Mouse (Mus musculus) midbrain, embryonic 10.5 days (tissue): ENCODE measurements around the gene Cap1. TPM values are rescaled to one million over a fixed set of nuclear protein-coding genes. Genes with fewer than 3 reads are reported as not detected.

Experiments
- DNase-seq: peaks from one replicate; pipeline ENCODE4 v3.0.0-alpha.2; 2017; ENCODE audit warnings: low spot score
- H3K27ac ChIP-seq: fragments of 300-500 bp; sonication (generic); replicated peaks from 2 replicates; pipeline ENCODE4 v1.5.1; 2016; ENCODE audit warnings: mild to moderate bottlenecking
- H3K27me3 ChIP-seq: fragments of 300-500 bp; sonication (generic); 2 replicates; pipeline ENCODE4 v1.6.1; 2016; ENCODE audit warnings: low read depth, mild to moderate bottlenecking; ENCODE audit not compliant: poor library complexity, severe bottlenecking
- H3K36me3 ChIP-seq: fragments of 300-500 bp; sonication (generic); 2 replicates; pipeline ENCODE4 v1.6.1; 2016; ENCODE audit warnings: mild to moderate bottlenecking, moderate library complexity
- H3K4me1 ChIP-seq: fragments of 300-500 bp; sonication (generic); 2 replicates; pipeline ENCODE4 v1.6.1; 2016
- H3K4me3 ChIP-seq: fragments of 300-500 bp; sonication (generic); 2 replicates; pipeline ENCODE4 v1.5.1; 2016; ENCODE audit warnings: mild to moderate bottlenecking, moderate library complexity
- H3K9me3 ChIP-seq: fragments of 300-500 bp; sonication (generic); replicated peaks from 2 replicates; pipeline ENCODE4 v1.6.1; 2016; ENCODE audit warnings: mild to moderate bottlenecking
- WGBS: fragments of 180-500 bp; shearing (Covaris S2); methylation state at CpG from one replicate; pipeline ENCODE4 v1.1.7; 2016; 5-methylcytosine and 5-hydroxymethylcytosine counted together
- polyA plus RNA-seq: library from polyadenylated mRNA; unstranded; fragments of >200 nt; fragmentation: Nextera tagmentation; extraction: Ambion mirVana; gene quantifications from 2 replicates; pipeline ENCODE4 v1.2.1, GENCODE M21; 2016

Cap1 gene
- polyA plus RNA-seq, 1 experiment from 2014 or later: 69.4 TPM

DNA sequence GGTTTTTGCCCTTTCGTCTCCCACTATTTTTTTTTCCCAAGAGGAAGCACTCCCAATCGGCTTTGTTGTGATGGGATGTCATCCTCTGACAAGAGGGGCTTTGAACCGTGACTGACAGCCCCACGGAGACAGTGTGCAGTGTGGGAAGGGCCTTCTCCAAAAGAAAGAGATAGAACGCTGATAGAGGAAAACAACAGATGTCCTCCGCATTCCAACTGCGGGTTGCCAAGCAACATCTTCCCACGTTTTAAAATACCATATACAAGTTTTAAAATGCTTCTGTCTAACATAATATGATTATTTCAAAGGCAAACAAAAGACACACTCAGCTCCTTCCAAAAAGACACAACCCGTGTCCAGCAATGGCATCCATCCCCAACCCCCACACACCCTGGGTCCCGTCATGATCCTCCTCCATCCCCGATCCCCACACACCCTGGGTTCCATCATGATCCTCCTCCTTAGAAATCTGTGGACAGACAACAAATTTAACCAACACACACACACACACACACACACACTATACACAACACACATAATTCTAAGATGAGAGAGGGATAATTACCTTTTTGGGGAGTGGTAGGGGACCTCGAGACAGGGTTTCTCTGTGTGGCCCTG lies 23.8 kb upstream of the Cap1 start:
- Histone ChIP-seq H3K27me3 (no peaks in the 10 kb centered on the region), H3K4me1 (peaks cover 17% of the 10 kb centered on the region), H3K36me3 (no peaks in the 10 kb centered on the region), H3K9me3 (peaks cover 7% of the 10 kb centered on the region; the same call in 1 of the 2 replicates), H3K27ac (peak overlapping the region; percentile 78), H3K4me3 (peak overlapping the region; percentile 5)
- peak; percentile 74 for DNase-seq
- WGBS: 22% methylated on average over 12 of the region's 12 CpGs

DNA sequence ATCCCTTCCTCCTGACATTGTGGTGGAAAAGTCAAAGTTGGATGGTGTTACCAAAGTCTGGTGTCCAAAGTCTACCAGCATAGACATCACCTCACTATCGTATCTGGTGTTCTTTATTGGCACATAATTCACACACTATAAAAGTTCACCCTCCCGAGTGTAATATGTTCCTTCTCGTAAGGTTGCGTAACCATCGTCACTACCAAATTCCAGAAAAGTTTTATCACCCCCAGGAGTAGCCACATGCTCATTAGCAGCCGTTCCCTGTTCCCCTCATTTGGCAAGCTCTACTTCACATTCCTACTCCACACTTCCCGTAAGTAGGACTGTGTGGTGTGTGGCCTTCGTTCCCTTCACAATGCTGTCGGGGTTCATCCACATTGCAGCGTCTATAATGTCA lies 19.5 kb upstream of the Cap1 start:
- no peaks in the 10 kb centered on the region for H3K36me3 ChIP-seq
- peaks cover 17% of the 10 kb centered on the region for H3K4me1 ChIP-seq
- no peak overlapping the region for H3K27ac ChIP-seq
- H3K9me3 ChIP-seq: no peaks in the 10 kb centered on the region
- H3K4me3 ChIP-seq: no peak overlapping the region
- 93% methylated on average over 10 of the region's 10 CpGs for WGBS
- DNase-seq: no peak
- H3K27me3 ChIP-seq: no peaks in the 10 kb centered on the region

DNA sequence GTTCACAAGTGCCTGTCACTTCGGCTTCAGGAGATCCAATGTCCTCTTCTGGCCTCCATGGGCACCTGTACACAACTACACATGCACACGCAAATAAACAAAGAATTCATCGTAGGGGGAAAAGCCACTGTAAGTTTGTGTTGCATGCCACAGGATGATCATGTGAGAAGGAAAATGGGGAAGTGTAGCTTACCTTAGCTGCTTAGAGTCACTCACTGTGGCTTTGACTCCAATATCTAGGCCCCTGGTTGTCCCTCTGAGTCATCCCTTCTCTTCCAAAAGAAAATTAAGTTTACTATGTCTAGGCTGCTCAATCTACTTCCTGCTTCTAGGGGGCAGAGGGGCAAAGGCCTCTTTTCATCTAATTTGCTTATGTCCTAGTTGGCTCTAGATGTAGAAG lies 17.9 kb upstream of the Cap1 start:
- H3K9me3 ChIP-seq: no peaks in the 10 kb centered on the region
- WGBS: 95% methylated on average over 3 of the region's 3 CpGs
- H3K36me3 ChIP-seq: no peaks in the 10 kb centered on the region
- DNase-seq: no peak
- no peak overlapping the region for H3K4me3 ChIP-seq
- H3K4me1 ChIP-seq: peaks cover 3% of the 10 kb centered on the region
- no peak overlapping the region for H3K27ac ChIP-seq
- no peaks in the 10 kb centered on the region for H3K27me3 ChIP-seq

DNA sequence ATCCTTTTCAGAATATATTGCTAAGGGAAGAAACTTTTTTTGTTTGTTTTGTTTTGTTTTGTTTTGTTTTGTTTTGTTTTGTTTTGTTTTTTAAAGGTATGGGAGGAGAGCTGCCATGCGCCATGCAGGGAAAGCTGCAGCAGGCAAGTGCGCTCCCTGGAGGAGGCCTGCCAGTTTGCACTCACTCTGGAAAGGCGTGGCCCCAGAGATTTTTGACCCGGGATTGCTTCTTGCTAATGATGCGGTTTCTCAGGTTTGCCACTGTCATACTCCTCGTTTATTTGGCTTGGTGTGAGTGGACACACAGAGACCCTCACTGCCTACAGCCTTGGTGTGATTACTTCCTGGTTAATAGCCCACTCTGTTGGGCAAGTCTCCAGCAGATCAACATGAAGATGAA lies 16.3 kb upstream of the Cap1 start:
- Histone ChIP-seq H3K27me3 (no peaks in the 10 kb centered on the region), H3K36me3 (no peaks in the 10 kb centered on the region), H3K27ac (no peak overlapping the region), H3K4me3 (no peak overlapping the region), H3K9me3 (no peaks in the 10 kb centered on the region), H3K4me1 (no peaks in the 10 kb centered on the region)
- 30% methylated on average over 6 of the region's 6 CpGs for WGBS
- DNase-seq: no peak

DNA sequence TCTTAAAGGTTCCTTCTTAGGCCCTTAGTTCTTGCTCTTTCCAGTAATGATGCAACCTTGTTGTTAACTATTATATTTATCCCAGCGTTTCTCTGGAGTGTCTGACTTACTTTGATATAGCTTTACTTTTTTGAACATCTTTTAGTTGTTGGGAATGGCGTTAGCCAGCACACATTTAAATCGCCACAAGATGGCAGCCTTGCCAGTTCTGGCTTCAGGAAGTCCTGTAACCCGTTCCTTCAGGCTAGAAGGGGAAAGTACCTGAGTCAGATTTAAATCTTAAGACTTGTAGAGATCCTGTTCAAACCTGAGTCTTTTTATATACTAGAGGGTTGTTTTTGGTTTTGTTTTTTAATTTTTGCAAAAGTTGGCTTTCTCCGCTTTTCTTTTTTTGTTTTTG lies 12.5 kb upstream of the Cap1 start:
- peak; percentile 61 for DNase-seq
- Histone ChIP-seq H3K4me1 (no peaks in the 10 kb centered on the region), H3K27ac (no peak overlapping the region), H3K27me3 (no peaks in the 10 kb centered on the region), H3K9me3 (peaks cover 2% of the 10 kb centered on the region; the same call in 1 of the 2 replicates), H3K36me3 (no peaks in the 10 kb centered on the region), H3K4me3 (no peak overlapping the region)
- 11% methylated on average over 5 of the region's 5 CpGs for WGBS

DNA sequence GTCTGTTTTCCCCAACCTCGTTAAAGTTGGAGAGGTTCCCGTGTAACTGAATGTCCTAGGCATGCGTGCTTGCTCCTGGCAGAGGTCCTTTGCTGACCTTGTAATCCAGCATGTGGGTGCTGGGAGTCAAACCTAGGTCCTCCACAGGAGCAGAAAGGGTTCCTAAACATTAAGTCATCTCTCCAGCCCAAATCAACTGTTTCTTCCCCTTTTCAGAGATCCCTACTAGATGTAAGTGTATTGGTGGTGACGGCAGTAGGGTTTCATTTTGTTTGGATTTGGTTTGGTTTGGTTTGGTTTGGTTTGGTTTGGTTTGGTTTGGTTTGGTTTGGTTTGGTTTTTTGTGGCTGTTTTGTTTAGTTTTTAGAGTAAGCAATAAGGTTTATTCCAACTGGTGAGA lies 11.9 kb upstream of the Cap1 start:
- Histone ChIP-seq H3K27ac (no peak overlapping the region), H3K27me3 (no peaks in the 10 kb centered on the region), H3K4me1 (no peaks in the 10 kb centered on the region), H3K9me3 (peaks cover 2% of the 10 kb centered on the region; the same call in 1 of the 2 replicates), H3K36me3 (no peaks in the 10 kb centered on the region), H3K4me3 (no peak overlapping the region)
- DNase-seq: no peak
- 86% methylated on average over 4 of the region's 4 CpGs for WGBS

DNA sequence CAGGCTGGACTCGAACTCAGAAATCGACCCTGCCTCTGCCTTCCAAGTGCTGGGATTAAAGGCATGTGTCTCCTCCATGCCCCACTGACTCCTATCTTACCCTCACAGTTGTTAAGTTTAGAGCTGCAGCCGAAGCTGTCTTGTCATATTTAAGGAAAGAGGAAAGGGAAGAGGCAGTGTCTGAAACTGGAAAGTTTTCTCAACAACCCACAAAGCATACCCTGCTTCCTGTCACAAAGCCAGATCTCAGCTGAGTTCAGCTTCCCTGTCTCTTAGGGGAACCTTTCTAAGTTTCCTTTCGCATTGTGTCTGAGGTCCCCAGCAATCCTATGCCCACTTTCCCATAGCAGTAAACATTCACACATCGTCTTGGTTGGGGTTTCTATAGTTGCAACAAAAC lies 6.3 kb upstream of the Cap1 start:
- H3K4me1 ChIP-seq: peaks cover 15% of the 10 kb centered on the region
- no peak overlapping the region for H3K4me3 ChIP-seq
- no peaks in the 10 kb centered on the region for H3K27me3 ChIP-seq
- WGBS: 74% methylated on average over 5 of the region's 5 CpGs
- H3K27ac ChIP-seq: peak overlapping the region; percentile 28; the same call in 1 of the 2 replicates
- DNase-seq: no peak
- peaks cover 2% of the 10 kb centered on the region; the same call in 1 of the 2 replicates for H3K9me3 ChIP-seq
- H3K36me3 ChIP-seq: no peaks in the 10 kb centered on the region

DNA sequence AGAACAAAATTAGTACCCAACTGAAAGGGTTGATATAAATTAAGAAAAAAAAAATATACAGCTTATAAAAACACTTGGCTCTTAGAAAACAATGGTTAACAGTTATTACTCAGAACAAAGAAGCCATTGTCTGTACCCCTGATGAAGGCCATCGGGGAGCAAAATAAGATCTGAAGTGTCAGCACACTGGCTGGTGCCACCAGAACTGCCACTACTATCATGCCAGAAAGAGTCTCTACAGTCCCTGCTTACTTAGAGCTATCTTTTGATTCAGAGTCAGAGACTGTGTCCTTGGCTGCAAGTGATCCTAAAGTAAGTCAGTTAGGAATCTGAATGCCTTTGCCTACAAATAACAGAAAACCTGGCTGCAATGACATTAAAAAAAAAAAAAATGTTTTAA lies 5.7 kb upstream of the Cap1 start:
- WGBS: 47% methylated on average over 1 of the region's 1 CpGs
- Histone ChIP-seq H3K9me3 (peaks cover 2% of the 10 kb centered on the region; the same call in 1 of the 2 replicates), H3K36me3 (no peaks in the 10 kb centered on the region), H3K27me3 (no peaks in the 10 kb centered on the region), H3K27ac (peak overlapping the region; percentile 76; the same call in 1 of the 2 replicates), H3K4me1 (peaks cover 21% of the 10 kb centered on the region), H3K4me3 (no peak overlapping the region)
- DNase-seq: no peak

DNA sequence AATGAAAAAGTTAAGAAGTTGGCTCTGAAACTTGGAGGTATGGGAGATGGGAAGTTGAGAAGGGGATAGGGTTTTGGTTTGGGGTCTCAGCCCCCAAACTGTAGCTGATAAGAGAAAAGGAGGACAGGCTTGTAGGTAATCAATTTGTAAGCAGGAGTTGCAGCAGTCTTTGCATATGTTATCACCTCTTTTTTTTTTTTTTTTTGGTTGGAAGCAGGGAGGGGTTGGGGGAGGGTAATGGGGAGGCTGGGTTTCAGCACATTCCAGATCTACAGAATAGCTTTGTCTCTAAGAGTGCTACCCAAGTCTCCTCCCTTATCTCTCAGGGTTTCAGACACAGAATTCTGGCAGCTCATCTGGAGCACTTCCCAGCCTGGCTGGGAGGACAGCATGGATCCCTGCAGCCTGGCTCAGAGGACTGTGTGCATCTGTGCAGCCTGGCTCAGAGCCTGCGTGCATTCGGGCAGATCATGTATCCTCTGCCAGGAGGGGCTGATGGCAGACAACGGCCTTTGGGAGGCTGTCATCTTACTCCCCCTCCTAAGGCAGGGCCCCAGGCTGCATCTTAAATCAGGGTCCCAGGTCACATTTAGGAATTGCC lies 5.1 kb upstream of the Cap1 start:
- peak; percentile 32 for DNase-seq
- peak overlapping the region; percentile 76 for H3K27ac ChIP-seq

DNA sequence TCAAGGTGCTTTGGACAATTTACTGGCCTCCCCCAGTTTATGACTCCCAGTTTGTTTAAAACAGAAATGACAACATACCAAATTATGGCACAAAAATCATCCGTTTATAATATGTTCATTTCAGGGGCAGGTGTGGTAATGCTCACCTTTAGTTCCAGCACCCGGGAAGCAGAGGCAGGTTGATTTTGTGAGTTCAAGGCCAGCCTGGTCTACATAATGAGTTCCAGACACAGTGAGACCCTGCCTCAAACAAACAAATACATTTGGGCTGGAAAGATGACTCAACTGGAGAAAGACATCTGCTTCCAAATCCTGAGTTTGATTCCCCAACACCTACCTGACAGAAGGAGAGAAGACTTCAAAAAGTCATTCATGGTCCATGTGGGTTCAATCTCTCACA lies 1.5 kb upstream of the Cap1 start:
- peak overlapping the region; percentile 77 for H3K4me3 ChIP-seq
- WGBS: 80% methylated on average over 2 of the region's 2 CpGs
- H3K4me1 ChIP-seq: peaks cover 42% of the 10 kb centered on the region
- peaks cover 1% of the 10 kb centered on the region; the same call in 1 of the 2 replicates for H3K36me3 ChIP-seq
- H3K9me3 ChIP-seq: no peaks in the 10 kb centered on the region
- no peaks in the 10 kb centered on the region for H3K27me3 ChIP-seq
- no peak for DNase-seq
- H3K27ac ChIP-seq: peak overlapping the region; percentile 93

More for the DNA sequence above, 5.1 kb upstream of the Cap1 start:
- H3K4me1 ChIP-seq: peaks cover 21% of the 10 kb centered on the region
- WGBS: 15% methylated on average over 3 of the region's 3 CpGs
- no peaks in the 10 kb centered on the region for H3K36me3 ChIP-seq
- no peaks in the 10 kb centered on the region for H3K27me3 ChIP-seq
- H3K4me3 ChIP-seq: peak overlapping the region; percentile 24; the same call in 1 of the 2 replicates
- peaks cover 2% of the 10 kb centered on the region; the same call in 1 of the 2 replicates for H3K9me3 ChIP-seq

DNA sequence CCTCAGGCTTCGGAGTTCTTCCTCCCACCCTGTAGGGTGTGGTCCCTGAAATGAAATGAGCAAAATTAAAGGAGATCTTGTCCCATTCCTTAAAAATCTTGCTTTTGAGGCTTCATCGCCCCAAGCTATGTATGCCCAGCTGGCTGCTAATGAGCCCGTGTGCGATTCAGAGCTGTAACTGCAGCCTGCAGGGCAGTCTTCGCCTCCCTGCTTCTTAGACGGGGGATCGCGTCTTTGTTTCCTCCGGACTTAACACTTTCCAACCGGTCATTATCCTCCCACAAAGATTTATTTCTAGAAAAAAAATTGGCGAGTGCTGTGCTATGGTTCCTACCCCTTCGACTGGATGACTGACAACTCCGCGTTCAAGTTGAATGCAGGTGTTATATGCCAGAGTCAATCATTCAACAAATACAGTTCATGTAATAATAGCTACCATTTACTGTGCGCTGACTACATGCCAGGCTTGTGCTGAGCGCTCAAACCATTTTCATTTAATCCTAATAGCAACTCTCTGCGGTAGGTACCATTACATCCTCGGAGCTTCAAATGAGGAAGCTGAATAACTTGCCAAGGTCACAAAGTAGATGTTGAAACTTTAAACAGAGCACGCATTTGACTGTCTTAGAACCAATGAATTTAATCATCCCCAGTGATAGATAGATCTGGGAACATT lies 861 bp upstream of the Cap1 start:
- 9% methylated on average over 19 of the region's 19 CpGs for WGBS
- peaks cover 41% of the 10 kb centered on the region for H3K4me1 ChIP-seq
- H3K27ac ChIP-seq: peak overlapping the region; percentile 93
- H3K27me3 ChIP-seq: no peaks in the 10 kb centered on the region
- peak overlapping the region; percentile 77 for H3K4me3 ChIP-seq
- DNase-seq: no peak
- H3K36me3 ChIP-seq: peaks cover 3% of the 10 kb centered on the region; the same call in 1 of the 2 replicates
- no peaks in the 10 kb centered on the region for H3K9me3 ChIP-seq

DNA sequence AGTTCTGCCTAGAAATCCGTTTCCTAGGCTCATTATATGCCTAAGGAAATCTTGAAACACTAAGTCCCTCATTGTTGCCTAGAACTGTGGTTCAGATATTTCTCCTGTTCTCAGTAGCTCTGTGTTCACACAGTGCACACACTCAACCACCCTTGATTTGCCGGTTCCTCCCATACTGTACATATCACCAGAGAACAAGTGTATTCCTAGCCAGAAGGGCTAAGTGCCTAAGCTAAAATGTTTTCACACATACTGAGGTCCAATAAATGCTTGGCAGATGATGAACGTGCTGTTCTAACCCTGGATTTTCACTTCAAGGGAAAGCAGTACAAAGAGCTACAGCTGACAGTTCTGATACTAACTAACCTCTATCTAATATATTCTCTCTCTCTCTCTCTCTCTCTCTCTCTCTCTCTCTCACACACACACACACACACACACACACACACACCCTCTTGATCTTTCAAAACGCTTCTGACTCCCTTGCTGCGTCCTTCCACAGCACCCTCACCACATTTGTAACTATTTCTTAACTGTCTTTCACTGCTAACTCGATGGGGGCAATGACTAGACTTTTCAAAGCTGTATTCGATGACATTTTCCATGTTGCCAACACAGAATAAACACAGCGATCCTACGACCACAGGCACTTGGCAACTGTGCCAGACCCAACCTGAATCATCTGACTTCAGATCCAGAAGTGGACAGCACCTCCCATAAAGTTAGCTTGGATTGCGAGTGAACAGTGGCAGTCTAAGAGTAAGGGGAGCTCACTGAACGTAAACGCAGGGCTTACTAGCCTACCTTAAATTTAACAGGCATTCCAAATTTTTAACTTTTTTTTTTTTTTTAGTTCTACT lies 1.1 kb downstream of the Cap1 start:
- Histone ChIP-seq H3K4me1 (peaks cover 30% of the 10 kb centered on the region), H3K27me3 (no peaks in the 10 kb centered on the region), H3K36me3 (peaks cover 6% of the 10 kb centered on the region), H3K4me3 (peak overlapping the region; percentile 77), H3K9me3 (no peaks in the 10 kb centered on the region), H3K27ac (peak overlapping the region; percentile 93; the same call in 1 of the 2 replicates)
- no peak for DNase-seq
- 55% methylated on average over 12 of the region's 12 CpGs for WGBS
